In the genomic region with DNA sequence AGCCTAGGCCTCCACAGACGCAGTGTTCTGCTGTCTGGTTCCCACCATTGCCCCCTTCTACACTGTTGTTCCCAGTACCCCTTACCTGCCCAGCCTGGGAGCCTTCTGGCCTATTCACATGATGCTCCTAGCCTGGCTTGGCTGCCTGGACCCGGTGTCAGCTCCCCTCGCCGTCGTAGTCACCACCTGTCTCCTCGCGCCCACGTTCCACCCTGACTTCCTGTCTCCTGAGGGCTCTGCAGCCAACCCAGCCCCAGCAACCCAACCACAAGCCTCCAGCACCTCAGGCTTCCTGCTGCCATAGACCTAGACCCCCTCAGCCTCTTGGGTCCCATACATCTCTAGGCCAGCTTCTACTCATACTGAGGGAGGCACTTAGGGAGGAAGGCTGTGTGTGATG, we compare ENCODE assay signal across 10 mouse cellular contexts. TPM values are rescaled to one million over a fixed set of nuclear protein-coding genes. Genes with fewer than 3 reads are reported as not detected.
DNase-seq lines count a peak whose midpoint lies in the region; ATAC-seq and TF ChIP-seq lines count a peak whose summit lies in the region.
"Had no signal": no experiment of that assay in that cellular context is flagged by ENCODE, and none has a peak within 500 bp of the region (broad histone marks: within the 10 kb centered on the region; RNA-seq: fewer than 3 reads in every experiment).

TSS of gene Lck (minus strand) at position 212 of the 400 bp plus-strand sequence.

- H3K36me3 ChIP-seq in heart, postnatal 0 days (replicated peaks; ENCODE audit: control insufficient read depth, insufficient read depth, low read length): no peaks in the 10 kb centered on the region
- H3K36me3 ChIP-seq in megakaryocyte, embryonic 14.5 days (replicated peaks; ENCODE audit: low read length): no peaks in the 10 kb centered on the region

- intact Hi-C loops in heart, postnatal 14 days (cut with DNase I): no loop called here

- no peaks in the 10 kb centered on the region for H3K27me3 ChIP-seq in heart, postnatal 0 days (ENCODE audit: control insufficient read depth, insufficient read depth, low read length)
- peaks cover 14% of the 10 kb centered on the region for H3K27me3 ChIP-seq in megakaryocyte, embryonic 14.5 days (replicated peaks)

- no peaks in the 10 kb centered on the region for H3K9me3 ChIP-seq in heart, postnatal 0 days (replicated peaks; ENCODE audit: control insufficient read depth, low read length)
- H3K9me3 ChIP-seq in megakaryocyte, embryonic 14.5 days: no peaks in the 10 kb centered on the region

- TF ChIP-seq EP300 in heart, postnatal 0 days (IDR thresholded peaks at IDR 0.05; ENCODE audit: low read depth): no peak

- ATAC-seq in heart, postnatal 0 days (ENCODE audit: insufficient read depth, low read depth): no peak

- H3K4me2 ChIP-seq in heart, postnatal 0 days (ENCODE audit: low read depth, low read length): peak within 1 kb of the TSS; percentile 38; the same call in 1 of the 2 replicates

- DNase-seq in heart, postnatal 0 days (ENCODE audit: low spot score): no peak
- DNase-seq in heart, postnatal 14 days: no peak
- DNase-seq in B cell, adult 2 months: peak; percentile 62 to 65
- DNase-seq in layer of hippocampus, postnatal 10 days (ENCODE audit: low spot score in 2 of 2): no peak
- no peak for DNase-seq in urinary bladder, postnatal 4 days (ENCODE audit: low spot score in 2 of 2)
- no peak for DNase-seq in layer of hippocampus, postnatal 14 days (ENCODE audit: low spot score in 2 of 2)
- DNase-seq: cerebellum, adult 18-20 months had no signal

- no peak within 1 kb of the TSS for H3K9ac ChIP-seq in heart, postnatal 0 days (replicated peaks; ENCODE audit: low read depth, low read length)

- WGBS in heart, postnatal 0 days: 83% methylated on average over 8 of the region's 8 CpGs
- 16% methylated on average over 8 of the region's 8 CpGs for WGBS in bone marrow, adult 2 months

- H3K4me1 ChIP-seq in heart, postnatal 0 days (ENCODE audit: control insufficient read depth, insufficient read depth): 0 out of 2 replicates have a peak, but pooled peaks cover 6% of the 10 kb centered on the region
- H3K4me1 ChIP-seq in bone marrow, adult 2 months (ENCODE audit: control insufficient read depth, insufficient read depth, low read length): peaks cover 4% of the 10 kb centered on the region; the same call in 1 of the 2 replicates
- peaks cover 48% of the 10 kb centered on the region for H3K4me1 ChIP-seq in megakaryocyte, embryonic 14.5 days

- no peak for TF ChIP-seq CTCF in heart, postnatal 0 days (IDR thresholded peaks at IDR 0.05; ENCODE audit: low read depth)
- no peak for TF ChIP-seq CTCF in bone marrow, adult 2 months (IDR thresholded peaks at IDR 0.05; ENCODE audit: control insufficient read depth, insufficient read depth, low read length)

- TF ChIP-seq POLR2A in bone marrow, adult 2 months (IDR thresholded peaks at IDR 0.05; ENCODE audit: borderline replicate concordance, control insufficient read depth, low read depth, low read length): peak; percentile 42; the same call in 1 of the 2 replicates

- peak within 1 kb of the TSS; percentile 40; the same call in 1 of the 2 replicates for H3K27ac ChIP-seq in heart, postnatal 0 days (ENCODE audit: low read depth)
- H3K27ac ChIP-seq in bone marrow, adult 2 months (ENCODE audit: control insufficient read depth, insufficient read depth, low read depth, low read length, poor library complexity): peak within 1 kb of the TSS; percentile 44; the same call in 1 of the 2 replicates
- H3K27ac ChIP-seq: macrophage had no signal

- no peak within 1 kb of the TSS for H3K4me3 ChIP-seq in heart, postnatal 0 days (ENCODE audit: low read depth, low read length)
- peak within 1 kb of the TSS; percentile 12 for H3K4me3 ChIP-seq in bone marrow, adult 2 months (replicated peaks; ENCODE audit: control insufficient read depth, low read depth, low read length)
- peak within 1 kb of the TSS; percentile 14 for H3K4me3 ChIP-seq in megakaryocyte, embryonic 14.5 days (replicated peaks)

RNA-seq across cellular contexts. Expression of gene Lck, which starts in this region (rescaled TPM):
- 2.0 and 8.9 TPM in 2 replicates for total RNA-seq in heart, postnatal 0 days (2014; rRNA removed; ENCODE audit: low replicate concordance)
- 0.71 and 0.99 TPM in 2 replicates for polyA plus RNA-seq in heart, postnatal 0 days (2015; fragmentation: Nextera tagmentation; extraction: Ambion mirVana)
- total RNA-seq in heart, postnatal 14 days (2021): 10 to 100 TPM in 1 of 2 experiments, 1 to 10 TPM in 1; 1.4 to 20.4 TPM
- 10.2 and 17.8 TPM in 2 replicates for polyA plus RNA-seq in bone marrow, adult 2 months (2011; ENCODE audit: insufficient read depth, insufficient read length, low replicate concordance, missing spikeins)
- polyA plus RNA-seq in megakaryocyte, embryonic 14.5 days (2012; ENCODE audit: insufficient read depth, low replicate concordance): 1.7 TPM in 1 of 2 replicates, not detected in the other
- 1 to 10 TPM; 9.1 to 9.3 TPM for total RNA-seq in layer of hippocampus, postnatal 10 days (2021)
- total RNA-seq in layer of hippocampus, postnatal 14 days (2021): 1 to 10 TPM; 4.0 to 4.4 TPM

Comparison
In these comparisons a context has a peak if more than half of its experiments do, and no peak if none do; other contexts are left out.
1. DNase-seq: peak in B cell, adult 2 months (2 of 2); none in heart, postnatal 0 days (single experiment), heart, postnatal 14 days (0 of 2), layer of hippocampus, postnatal 10 days (0 of 2), urinary bladder, postnatal 4 days (0 of 2) and layer of hippocampus, postnatal 14 days (0 of 2).